Mouse (Mus musculus) layer of hippocampus, postnatal 10 days (tissue): ENCODE data around the gene Mrpl47. TPM values are rescaled to one million over a fixed set of nuclear protein-coding genes. Genes with fewer than 3 reads are reported as not detected.

Source experiments
- total RNA-seq, 2 experiments: library from RNA; stranded (reverse); gene quantifications; 2 replicates each; pipeline ENCODE4 v1.2.3; 2021

Mrpl47 gene
- total RNA-seq, 2 experiments from 2014 or later, result 20.7 to 22.1 TPM

Other genes starting within 250 kb of the Mrpl47 start
- under 1 TPM; 0.69 to 0.76 TPM for gene Kcnmb3, start 245.4 kb downstream of the Mrpl47 start, total RNA-seq
- 10 to 100 TPM; 34.9 to 39.1 TPM for gene Zfp639, start 227.3 kb downstream of the Mrpl47 start, total RNA-seq
- gene Mfn1, start 208.1 kb downstream of the Mrpl47 start, total RNA-seq, result 10 to 100 TPM; 96.3 to 99.0 TPM
- 10 to 100 TPM; 63.5 to 66.6 TPM for gene Gnb4, start 121.0 kb downstream of the Mrpl47 start, total RNA-seq
- gene Actl6a, start 31.3 kb downstream of the Mrpl47 start, total RNA-seq, result 10 to 100 TPM; 18.4 to 20.5 TPM
- 100 to 1,000 TPM; 183 to 193 TPM for gene Ndufb5, start 615 bp downstream of the Mrpl47 start, total RNA-seq
- gene Usp13, start 79.9 kb upstream of the Mrpl47 start, total RNA-seq, result 10 to 100 TPM; 22.3 TPM